Mouse (Mus musculus) testis, adult 2 months (tissue): Measurements from ENCODE around the gene Mylk4.

ENCODE experiments used
- CTCF ChIP-seq: fragments of 200-500 bp; IDR thresholded peaks from 2 replicates; pipeline ENCODE4 v1.5.1; 2012; ENCODE audit warnings: low read depth, mild to moderate bottlenecking, inconsistent platforms, low read length, moderate library complexity; ENCODE audit not compliant: control insufficient read depth, insufficient read depth, insufficient replicate concordance
- POLR2A ChIP-seq: fragments of 200-500 bp; IDR thresholded peaks from 2 replicates; pipeline ENCODE4 v1.6.1; 2012; ENCODE audit warnings: low read depth, mild to moderate bottlenecking, inconsistent platforms, low read length, moderate library complexity; ENCODE audit not compliant: control insufficient read depth

DNA sequence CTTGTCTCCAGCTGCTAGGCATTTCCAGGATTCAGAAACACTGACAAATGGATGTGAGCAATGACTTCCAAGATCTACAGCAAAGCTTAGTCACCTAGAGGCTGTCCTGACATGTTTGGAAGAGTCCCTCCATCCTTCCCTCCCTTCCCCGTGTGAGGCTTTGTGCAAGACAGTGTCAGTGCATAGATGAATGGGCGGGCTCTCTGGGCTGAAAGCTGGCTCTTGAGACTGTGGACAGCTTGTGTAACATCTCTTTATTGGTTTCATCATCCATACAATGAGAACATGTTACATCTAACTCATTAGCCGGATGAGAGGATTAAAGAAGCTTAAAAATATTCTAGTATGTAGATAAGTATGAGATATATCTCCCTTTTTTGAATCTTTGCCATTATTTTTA is 49.0 kb upstream of the Mylk4 start:
- TF ChIP-seq POLR2A (no peak), CTCF (no peak)
